Mouse (Mus musculus): Measurements from ENCODE around the gene Cdyl.

DNA sequence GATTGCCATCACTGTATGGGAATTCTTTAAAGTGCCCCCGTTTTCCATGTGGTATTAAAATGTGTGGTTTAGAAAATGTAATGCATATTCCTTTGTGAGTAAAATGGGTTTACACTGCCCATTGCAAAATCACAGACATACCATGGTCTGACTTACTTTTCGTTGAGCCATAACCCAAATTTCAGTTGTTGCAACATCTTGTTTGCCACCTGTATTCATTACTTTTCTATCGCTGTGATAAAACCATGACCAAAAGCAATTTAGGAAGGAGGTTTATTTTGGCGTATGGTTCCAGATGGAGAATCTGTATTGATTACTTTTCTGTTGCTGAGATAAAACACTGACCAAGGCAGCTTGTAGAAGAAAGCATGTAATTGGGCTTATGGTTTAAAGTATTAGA, 124.6 kb downstream of the Cdyl start:
- TF ChIP-seq GATA1 (IDR thresholded peaks at IDR 0.05; ENCODE audit: low read length) (no peak), TAL1 (IDR thresholded peaks at IDR 0.05; ENCODE audit: low read length) (no peak)

Measured in erythroblast, embryonic 14.5 days (primary cell).